Mouse (Mus musculus) spleen, postnatal 10 days (tissue): ENCODE measurements at regions not wholly inside any gene's neighbourhood (a gene's known extent, or its start where the extent isn't known, plus 50 kb on each side); places are given as distances from the start of the nearest gene placed in this dataset.

ENCODE experiments used
- DNase-seq, 2 experiments: peaks; one replicate each; pipeline ENCODE4 v3.0.0; 2021 to 2022; ENCODE audit warnings: low spot score in 2 of 2

DNA sequence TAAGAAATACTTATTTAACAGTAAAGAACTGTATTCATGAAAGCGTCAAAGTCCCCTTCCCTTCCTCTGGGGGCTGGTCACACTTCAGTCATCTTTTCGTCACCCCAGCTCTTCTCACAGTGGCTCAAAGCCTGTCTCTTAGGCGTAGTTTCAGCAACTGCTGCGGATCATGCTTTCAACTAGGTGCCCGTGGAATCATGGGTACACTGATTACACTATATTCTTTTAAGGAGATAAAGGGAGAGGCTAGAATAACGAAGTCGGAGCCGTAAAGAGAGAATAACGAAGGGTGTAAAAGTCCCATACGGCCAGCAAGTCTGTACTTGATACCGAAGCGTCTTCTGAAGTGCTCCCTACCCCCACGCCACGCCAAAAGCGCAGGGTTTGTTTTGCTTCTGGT is 368.7 kb downstream of the Etnk1 start:
- no peak for DNase-seq

DNA sequence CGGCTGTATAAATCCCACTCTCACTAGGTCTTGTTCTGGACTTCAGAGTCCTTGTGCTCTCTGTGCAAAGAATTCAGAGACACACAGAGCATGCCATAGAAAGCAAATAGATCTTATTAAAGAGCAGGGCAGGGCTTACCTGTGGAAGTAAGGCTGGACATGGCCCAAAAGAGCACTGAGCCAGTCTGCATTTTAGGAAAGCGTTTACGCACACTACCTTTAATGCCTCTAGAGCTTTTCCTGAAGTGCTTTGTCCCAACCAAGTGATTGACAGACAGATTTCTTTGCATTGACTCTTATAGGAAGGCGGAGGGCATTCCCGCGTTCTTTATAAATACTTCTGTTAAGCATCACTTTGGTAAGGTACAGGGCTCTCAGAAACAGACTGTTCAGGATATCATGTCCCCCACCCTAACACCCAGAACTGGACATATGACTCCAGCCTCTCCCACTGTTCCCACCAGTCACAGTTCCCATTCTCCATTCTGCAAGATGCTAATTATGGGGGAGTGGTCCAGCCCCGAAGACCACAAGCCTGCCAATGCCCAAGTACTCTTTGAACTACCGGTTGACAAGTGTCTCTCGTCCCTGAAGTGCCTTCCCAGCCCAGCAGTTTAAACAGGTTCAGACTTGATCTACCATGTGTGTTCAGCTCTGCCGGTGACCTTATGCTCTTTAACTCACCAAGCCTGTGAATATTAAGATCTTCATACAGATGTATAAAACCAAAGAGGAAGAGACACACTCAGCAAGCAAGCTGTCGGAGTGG is 369.7 kb downstream of the Etnk1 start:
- DNase-seq = no peak

DNA sequence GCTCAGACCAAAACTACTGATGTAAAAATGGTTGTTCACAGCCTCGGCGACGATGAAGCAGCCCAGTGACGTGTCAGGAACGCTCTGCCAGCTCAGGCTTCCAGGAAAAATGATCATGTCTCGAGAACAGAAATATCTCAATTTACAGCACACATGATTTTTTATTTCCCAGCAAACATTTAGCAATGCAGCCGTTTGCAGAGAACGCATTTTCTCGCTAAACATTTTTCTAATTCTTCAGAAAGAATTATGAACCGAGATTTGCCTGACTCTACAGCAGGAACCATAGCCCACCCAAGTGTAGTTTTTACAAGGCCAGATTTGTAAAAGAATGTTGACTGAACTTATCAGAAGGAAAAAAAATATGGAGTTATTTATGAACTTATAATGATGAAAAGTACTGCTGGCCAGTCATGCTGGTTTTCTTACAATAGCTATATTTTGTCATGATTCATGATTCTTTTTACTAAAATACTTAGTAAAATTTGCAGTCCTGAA is 380.4 kb downstream of the Etnk1 start:
- no peak for DNase-seq

DNA sequence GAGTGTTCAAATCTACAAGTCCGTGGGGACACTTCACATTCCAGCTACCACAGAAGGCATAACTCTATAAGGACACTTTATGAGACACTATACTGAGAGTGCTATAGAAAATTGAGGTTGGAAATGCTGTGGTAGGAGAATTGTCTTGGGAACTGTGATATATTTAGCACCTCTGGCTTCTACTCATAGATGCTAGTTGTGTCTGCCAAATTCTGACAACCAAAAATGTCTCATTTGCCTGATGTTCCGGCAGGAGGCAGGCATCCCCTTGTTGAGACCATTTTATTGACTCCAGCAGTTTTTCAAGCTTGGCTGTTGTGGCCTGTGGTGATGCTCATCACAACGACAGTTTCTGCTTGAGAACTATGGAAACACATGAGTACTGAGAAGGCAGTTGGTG is 387.9 kb downstream of the Etnk1 start:
- no peak for DNase-seq

DNA sequence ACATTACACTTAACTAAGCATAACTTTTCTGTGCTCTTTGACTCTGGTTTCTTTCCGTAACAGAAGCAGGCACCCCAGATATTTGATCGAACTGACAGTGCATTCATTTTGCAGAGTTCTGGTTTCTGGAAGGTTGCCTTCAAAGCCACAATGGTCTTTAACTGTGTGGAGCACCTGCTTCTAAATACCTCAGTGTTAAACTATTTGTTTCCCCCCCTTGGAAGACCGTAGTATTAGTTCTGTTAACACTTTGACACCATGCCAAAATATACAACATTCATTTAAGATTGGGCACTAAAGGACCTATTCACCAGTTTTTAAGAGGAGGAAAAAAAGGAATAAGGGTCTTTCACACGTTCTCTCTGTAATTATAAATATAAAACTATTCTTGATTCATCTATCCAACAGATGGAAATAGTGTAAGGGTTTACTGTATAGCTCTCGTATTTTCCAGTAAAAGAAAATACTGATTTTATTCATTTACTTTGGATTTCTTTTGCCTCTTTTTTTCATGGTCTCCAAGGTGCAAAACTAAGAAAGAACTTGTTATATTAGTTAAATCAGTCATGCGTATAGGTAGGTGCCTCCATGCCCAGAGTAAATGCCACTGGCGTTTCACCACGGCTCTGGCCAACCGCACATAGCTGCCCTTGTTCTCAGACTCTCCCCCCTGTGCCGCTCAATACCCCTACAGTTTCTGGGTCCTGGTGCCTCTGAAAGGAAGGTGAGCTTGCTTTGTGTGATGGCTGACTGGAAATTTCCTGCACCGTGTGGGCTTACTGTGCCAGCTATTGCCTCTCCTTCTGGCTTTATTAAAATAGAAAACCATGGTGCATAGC is 391.2 kb downstream of the Etnk1 start:
- no peak for DNase-seq

DNA sequence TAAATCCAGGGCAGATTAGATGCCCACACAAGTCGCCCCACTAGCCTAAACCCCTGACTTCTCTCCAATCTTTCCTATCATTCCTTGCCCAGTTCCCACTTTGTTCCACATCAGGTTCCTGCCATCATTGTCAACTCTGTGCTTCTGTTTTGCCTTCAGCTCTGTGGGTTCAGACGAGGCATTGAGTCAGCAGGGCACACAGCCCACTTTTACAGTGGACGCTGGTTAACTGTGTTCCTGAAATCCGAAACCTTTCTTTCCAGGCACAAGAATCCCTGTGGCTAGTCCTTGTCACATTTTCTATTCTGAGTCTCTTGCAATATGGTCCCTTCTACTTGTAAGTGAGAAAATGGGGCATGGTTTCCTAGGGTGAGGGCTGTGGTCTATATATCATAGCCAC is 392.3 kb downstream of the Etnk1 start:
- DNase-seq = no peak

DNA sequence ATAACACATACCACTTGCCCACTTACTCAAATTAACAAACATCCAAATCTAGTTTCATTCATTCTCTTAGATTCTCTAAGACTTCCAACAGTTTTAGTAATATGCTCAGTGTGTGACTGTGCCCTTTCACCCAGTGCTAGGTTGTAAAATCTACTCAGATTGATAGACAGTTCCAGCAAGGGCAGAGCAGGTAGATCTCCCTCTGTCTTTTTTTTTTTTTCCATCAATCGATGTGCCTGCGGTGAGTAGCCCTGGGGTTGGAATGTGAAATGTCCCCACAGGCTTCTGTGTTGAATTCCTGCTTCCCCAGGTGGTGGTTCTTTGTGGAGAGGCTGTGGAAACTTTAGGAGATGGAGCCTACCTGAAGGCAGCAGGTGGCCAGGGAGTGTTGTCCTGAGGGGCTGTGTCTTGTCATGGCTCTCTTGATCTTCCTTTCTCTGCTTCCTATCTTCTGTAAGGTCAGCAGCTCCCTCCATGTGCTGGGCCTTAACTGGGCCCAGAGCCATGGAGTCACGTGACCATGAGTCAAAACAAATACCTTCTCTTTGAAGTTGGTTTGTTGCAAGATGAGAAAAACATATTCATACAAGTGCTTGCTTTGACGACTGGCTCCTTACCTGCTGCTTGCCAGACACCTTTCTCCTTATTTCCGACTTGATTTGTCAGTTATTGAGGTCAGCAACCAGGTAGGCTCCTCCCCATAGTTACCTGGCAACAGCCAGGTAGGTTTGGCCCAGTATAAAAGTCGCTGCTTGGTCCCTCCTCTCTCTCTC is 394.5 kb downstream of the Etnk1 start:
- DNase-seq = no peak

DNA sequence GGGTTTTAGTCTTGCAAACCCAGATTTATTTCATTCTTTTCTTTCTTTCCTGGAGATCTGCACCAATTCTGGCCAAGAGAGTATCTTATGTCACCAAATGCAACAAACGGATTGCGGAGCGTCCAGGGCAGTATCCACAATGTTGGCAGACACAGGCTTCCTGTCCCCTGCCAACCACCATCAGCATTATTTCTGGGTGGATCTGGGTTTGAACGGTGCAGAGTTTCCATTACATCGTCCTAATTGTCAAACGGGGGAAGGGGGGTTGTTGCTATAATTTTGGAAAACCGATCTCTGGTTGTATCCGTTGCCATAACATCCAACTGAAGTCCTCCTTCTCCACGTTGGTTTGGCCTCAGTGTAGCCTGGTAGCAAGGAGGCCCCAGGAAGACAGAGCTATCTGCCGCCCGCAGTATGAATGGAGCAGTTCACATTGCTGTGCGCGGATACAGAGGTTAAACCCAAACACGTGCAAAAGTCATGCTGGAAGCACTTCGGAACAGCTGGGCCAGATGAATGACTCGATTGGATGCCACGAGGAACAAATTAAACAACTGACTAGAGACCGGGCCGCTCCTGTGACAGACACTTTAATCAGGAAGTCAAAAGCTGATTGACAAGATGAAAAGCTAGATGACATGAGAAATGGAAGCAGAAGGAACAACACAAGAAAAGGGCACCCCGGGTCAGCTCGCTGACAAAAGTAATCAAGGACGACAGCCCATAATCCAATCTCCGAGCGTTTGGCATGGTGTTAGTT is 404.5 kb downstream of the Etnk1 start:
- DNase-seq = no peak

DNA sequence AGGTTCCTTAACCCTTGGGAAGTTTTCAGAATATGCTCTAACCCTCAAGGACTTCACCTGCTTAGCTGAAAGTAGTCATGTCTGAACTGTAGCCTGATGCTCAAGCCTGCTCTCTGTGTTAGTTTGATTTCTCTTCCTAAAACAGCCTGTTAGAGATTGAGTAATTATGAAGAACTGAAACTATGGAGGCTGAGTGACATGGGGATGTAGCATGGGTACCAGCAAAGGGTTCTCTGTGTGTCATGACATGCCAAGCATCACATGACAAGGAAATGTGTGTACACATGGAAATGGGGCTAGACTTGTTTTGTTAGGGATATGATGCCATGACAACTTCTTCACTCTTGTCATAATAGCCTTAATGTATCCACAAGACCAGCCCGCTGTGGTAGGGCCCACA is 412.2 kb downstream of the Etnk1 start:
- DNase-seq = no peak

DNA sequence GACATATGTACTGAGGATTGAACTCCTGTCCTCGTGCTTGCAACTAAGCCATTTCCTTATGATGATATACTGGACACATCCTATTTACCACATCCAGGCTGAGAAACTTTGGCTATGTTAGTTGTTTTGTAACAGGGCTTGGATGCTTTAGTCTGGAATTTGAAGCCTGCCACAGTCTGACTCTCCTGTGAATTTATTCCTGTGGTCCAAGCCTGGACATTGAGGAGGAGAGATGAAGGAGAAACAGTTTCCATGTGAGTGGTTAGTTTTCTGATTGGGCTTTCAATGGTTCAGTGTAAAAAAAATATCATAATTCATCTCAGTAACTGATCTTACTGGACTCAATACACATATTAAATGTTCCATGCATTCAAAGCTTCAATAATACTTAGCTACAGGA is 422.6 kb downstream of the Etnk1 start:
- no peak for DNase-seq

DNA sequence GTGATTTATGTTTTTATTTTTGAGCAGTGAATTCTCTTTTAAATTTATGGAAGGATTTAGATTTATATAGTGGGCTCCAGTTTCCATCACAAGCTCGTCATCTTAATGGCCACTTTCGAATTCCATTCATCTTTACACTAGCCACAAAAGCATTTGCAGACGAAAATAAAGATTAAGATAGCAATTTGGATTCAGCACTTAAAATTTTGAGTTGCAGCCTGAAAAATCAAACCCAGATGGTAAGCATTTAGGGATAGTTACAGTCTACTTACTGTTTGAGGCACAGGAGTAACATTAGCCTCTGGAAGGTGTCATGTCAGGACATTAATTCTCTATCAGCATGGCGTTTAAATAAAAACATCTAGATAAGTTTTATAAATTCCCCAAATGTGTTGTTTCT is 423.2 kb downstream of the Etnk1 start:
- DNase-seq = no peak

DNA sequence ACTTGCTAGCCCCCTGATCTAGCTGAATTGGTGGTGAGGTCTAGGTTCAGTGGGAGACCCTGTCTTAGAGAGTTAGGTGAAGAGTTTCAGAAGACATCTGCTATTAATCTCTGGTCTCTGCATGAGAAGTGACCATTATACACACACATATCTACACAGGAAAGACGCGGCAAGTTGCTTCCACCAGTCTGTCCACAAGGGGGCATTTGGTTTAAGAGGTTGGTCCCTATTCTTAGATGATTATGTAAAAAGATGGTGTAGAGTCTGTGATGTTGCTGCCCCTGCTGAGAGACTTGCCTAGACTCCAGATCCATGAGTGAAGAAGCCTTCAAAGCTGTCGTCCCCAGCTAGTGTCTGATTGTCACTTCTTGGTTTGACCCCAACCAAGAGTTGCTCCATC is 425.5 kb downstream of the Etnk1 start:
- DNase-seq = no peak

DNA sequence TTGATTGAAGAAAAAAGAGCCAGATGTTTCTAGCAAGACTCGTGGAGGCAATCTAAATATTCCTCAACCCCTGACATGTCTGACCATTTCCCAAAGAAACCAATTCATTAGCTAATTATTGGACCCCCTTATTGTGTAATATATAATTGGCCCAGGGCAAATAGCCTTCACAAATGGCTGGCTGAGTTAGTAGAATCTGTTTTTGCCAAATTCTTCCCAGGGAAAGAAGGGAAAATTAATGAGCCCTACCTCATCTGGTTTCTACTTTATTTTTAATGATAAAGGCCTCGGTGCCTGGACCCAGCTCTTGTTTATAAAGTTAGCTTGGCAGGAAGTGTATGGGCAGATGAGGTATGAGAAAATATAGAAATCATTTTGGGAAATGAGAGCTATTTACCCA is 428.5 kb downstream of the Etnk1 start:
- DNase-seq = no peak

DNA sequence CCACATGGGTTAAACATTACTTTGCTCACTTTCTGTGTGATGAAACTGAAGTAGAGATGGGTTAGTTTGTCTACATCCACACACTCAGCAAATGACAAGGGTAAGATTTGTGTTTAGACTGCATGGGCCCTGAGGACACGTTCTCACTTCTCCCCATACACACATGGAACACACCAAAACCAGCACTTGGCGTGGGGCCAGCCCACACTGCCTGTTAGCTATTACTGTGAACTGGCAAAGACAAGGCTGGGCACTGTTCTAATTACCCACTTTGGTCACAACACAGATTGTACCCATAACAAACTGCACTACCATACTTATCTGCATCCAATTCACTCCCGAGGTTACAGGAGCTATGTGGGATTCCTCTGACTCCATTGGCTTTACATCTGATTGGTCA is 430.4 kb downstream of the Etnk1 start:
- no peak for DNase-seq

DNA sequence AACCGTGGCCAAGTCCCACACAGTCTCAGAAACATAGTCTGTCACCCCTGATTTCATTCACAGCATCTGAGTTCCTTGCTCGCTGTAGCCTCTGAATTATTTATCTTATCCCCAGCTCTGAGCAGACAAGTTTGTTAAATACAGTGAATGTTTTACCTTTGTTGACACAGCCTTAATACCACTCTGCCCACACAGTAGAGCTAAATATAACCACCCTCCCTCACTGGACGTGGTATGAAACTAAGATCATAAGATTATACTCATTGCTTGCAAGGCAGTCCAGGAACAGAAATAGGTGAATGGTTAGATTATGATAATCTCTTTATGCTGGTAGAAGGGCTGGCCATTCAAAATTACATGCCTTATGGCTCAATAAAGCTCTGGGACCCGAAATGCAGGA is 431.9 kb downstream of the Etnk1 start:
- no peak for DNase-seq

DNA sequence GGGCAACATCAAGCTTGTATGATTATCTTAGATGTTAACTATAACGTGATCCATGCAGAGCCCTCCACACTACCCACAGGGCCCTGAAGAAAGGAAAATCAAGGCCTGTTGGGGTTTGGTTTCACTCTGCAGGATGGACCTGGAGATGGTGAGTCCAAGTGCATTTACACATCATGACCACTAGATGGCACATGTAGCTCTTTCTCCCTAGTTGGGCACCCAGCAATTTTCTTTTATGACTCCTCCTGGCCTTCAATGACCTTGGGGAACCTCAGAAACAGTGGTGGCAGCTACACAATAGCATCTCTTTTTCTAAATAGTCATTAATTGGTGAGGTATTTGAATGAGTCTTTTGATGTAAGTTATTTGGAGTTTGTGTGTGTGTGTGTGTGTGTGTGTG is 442.1 kb downstream of the Etnk1 start:
- DNase-seq = no peak

DNA sequence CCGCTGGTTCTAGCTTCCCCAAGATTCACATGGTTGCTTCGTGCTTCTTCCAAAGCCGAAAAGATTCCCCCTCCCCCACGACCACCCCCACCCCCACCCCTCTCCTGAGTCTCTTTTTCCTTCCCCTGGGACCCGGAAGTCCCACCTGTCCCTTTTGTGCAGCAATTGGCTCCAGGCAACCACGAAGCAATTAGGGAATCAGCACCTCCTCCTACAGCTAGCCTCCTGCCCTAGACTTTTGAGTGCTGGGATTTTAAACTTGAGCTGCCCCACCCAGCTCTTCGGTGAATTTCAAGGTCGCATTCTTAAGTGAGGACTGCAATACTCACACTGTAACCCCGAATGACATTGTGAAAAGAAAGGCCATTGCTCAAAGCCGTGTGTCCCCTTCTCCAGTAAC is 445.9 kb downstream of the Etnk1 start:
- no peak for DNase-seq

DNA sequence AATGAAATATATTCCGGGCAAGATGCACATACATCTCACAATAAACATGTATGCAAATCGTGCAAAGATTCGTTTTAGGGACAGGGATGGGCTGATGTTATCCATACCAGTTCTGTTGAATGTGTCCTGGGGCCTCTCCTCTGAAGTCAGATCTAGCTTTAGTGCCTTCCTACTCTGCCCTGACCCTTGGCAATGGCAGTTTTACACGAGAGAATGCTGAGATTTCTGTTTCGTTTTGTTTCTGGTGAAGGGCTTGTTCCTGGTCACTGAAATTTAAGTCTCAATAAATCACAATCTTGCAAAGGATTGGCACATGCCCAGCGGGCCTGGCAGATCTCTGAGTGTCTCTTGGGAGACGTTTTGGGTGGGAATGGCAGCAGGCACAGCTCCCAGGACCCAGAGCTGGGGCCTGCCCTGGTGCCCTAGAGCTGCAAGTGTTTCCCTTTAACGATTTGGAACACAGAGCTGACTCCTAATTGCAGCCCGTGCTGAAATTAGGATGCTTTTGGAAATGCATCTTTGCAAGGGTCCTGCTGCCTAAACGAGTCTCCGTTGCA is 447.5 kb downstream of the Etnk1 start:
- DNase-seq = no peak

DNA sequence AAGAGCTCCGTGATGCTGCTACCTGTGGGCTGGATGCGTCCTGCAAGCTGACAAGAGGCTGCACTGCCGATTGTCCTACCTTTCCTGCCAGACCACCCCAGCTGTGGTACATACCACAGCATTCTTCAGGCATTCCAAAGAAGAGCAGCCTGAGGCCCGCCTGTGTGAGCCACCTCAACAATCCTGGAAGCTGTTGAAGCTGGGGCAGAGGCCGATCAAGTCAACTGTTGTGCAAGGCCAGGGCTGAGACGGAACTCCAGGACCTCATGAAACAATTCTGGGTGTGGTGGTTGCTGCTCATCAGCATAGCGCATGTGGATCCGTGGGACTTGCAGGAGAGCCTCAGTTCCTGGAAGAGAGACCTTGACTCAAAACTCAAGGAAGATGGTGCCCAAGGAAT is 448.3 kb downstream of the Etnk1 start:
- DNase-seq = no peak

DNA sequence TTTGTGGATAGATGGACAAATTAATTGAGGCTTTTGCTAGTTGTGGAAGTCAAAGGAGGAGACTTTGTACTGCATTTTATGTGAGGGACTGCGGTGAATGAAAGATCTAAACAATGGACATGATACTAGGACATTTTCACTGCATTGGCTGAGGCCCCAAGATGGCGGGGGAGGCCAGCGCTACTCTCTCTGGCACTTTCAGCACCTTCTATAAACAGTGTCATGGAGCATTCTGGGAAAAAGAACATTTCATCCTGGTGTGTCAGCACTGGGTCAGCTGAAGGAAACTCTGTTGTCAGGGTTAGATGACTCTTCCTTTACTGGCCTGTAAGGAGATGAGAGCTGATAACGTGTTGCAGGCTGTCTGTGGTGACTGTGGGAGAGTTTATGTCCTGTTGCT is 449.4 kb downstream of the Etnk1 start:
- DNase-seq = no peak

DNA sequence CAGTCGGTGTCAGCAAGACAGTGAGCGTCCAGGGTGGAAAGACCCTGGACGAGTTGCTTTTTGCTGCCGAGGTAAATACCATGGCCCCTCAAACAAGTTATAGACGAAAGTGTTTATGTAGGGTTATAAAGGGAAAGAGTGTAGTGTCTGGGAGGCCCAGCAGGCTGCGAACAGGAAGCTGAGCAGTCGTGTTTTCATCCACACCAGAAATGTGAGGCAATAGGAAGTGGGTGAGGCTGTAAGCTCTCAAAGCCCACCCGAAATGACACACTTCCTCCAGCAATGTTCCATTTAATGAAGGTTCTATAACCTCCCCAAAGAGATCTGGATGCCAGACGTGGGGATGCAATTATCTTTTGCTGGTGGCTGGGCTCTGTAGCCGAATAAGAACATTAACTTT is 451.5 kb downstream of the Etnk1 start:
- no peak for DNase-seq
